Mouse (Mus musculus) thymus, adult 2 months (tissue): Measurements from ENCODE around the gene B3glct.

Experiments
- CTCF ChIP-seq: fragments of 200-500 bp; IDR thresholded peaks from 2 replicates; pipeline ENCODE4 v1.5.1; 2012; ENCODE audit warnings: mild to moderate bottlenecking, control low read depth, low read length, moderate library complexity, borderline replicate concordance; ENCODE audit not compliant: control insufficient read depth, poor library complexity, insufficient read depth; ENCODE audit errors: extremely low read depth
- POLR2A ChIP-seq: fragments of 200-500 bp; IDR thresholded peaks from 2 replicates; pipeline ENCODE4 v1.6.1; 2012; ENCODE audit warnings: mild to moderate bottlenecking, low read length, control low read depth, moderate library complexity; ENCODE audit not compliant: control insufficient read depth, poor library complexity, insufficient read depth; ENCODE audit errors: extremely low read depth

GRCm38 (mm10) chr5:149658741-149659413, 19.2 kb upstream of the B3glct start:
- TF ChIP-seq CTCF (no peak), POLR2A (no peak)
